Mouse (Mus musculus) erythroid progenitor cell, adult 5-6 weeks (primary cell): Measurements from ENCODE around the gene Mitf. TPM values are rescaled to one million over a fixed set of nuclear protein-coding genes. Genes with fewer than 3 reads are reported as not detected.

Experiments used
- ATAC-seq: replicated peaks from 2 replicates; pipeline ENCODE4 v1.8.0; 2016; ENCODE audit warnings: moderate number of reproducible peaks, mild to moderate bottlenecking, moderate TSS enrichment, inconsistent platforms; ENCODE audit not compliant: poor library complexity, low FRiP score, severe bottlenecking
- total RNA-seq, 2 experiments: library from RNA; stranded (forward) in 1 of 2; stranded (reverse) in 1 of 2; fragments of 150-400 nt in 1 of 2; fragments of 186-747, 209-891 nt in 1 of 2; gene quantifications; 2 replicates each; pipeline versions ENCODE4 v1.2.3 to v1.2.4; 2015 to 2017; ENCODE audit warnings: low replicate concordance in 2 of 2

Mitf gene
- total RNA-seq, 2 experiments from 2014 or later: 3.6 TPM; not detected in 1

DNA sequence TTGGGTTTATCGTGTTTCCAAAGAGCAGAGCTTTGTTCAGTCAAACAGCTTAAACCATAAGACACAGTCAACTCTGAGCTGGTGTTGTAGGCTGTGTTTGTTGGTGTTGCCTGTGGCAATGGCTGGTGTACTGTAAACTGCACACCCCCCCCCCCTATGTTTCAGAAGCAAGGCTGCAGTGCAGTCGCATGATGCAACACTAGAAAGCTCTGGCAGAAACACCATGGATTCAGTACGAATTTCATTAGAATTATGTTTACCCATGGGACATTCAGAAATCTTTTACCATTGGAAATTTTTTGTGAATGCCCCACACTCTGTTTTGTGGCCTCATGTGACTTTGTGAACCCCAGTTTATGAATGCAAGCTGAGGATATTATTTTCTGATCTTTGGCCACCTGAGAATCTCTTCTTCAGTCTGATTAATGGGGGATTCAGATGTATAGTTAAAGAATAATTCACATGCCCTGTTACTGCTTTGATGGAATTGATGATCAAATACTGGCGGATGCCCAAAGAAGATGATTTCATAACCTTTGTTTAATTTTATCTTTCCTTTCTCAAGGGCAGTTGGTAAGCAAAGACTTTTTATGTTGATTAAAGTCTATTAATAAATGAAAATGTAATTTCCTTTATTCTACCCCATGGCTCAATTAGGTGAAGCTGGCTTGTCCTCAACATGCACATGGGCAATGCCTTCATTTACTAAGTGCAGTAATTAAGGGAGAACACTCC is 64.6 kb downstream of the Mitf start:
- no peak for ATAC-seq

DNA sequence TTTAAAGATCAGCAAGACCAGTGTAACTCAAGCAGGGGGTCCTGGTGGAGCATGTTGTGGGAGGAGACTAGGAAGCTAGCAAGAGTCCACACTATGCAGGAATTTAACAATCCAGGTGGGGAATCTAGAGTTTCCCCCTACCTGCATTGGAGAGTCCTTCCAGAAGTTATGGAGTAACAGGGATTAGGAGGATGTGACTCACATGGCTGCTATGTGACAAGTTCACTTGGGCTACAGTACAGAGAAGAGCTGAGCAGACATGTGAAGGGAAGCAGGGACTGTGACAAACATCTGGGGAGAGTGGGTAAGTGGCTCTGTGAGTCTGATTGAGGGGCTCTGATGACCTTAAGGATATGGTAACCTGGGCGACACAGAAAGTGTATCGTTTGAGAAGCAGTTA is 66.2 kb downstream of the Mitf start:
- ATAC-seq: no peak

DNA sequence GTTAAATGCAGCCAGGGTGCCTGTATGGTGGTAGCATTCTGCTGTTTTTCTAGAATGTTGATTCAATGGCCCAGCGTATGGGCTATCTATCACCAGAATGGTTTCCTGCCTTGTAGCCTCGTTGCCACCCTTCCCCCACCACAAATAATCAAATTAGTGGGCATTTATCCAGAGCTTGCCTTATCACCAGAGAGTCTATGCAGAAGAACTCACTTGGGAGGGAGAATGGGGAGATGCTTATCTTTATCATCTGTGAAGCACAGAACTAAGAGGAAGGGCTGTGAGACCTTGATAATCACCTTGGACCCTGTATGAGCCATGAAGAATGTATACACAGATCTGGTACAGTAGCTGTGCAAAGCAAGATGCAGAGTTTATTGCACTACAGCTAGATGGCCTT is 70.1 kb downstream of the Mitf start:
- ATAC-seq: no peak

DNA sequence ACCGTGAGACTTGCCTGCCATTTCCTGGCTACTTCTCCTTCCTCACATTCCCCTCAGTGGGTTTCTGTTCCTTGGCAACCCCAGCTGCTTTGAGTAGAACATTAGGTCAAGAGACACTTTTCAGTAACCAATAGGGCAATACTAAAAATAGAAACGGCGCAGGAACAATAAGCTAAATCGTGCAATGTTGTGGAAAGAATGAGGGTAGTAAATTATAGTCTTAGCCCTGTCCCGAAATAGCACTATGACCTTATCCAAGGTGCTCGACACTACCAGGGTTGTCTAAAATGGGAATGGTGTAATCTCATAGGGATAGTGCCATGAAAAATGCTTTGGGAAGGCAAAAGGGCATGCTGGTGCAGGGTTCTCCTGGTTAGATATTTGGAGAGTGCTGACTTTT is 70.6 kb downstream of the Mitf start:
- no peak for ATAC-seq

DNA sequence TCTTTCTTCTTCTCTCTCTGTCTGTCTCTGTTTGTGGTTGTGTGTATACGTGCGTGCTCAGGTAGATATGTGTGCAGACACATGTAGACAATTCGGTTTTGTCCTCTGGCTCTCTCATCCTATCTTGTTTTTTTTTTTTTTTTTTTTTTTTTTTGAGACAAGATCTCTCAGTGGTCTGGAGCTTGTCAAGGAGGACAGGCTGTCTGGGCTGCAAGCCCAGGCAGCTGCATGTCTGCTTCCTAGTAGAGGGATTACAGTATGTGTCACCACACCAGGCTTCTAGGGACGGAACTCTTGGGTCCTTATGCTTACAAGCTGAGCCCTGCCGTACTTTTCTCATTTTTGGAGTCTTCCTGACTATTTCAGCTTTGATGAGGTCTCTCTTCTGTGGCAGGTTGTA is 73.5 kb downstream of the Mitf start:
- no peak for ATAC-seq

DNA sequence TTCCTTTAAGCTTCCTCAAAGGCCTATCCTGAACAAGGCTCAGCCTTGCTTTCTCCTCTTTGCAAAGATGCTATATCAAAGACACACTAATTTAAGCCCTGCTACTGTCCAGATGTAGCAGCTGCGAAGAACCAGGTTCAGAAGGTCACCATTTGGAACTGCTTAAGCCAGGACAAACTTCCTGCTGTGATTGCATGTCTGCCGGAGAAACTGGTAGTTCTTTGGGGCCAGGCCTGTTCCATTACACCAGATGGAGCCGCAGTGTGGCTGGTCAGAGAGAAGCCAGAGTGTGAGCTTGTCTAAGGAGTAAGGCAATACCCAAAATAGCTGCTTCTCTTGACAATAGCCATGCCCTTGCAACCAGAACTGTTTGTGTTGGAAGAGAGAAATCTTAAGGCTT is 75.1 kb downstream of the Mitf start:
- ATAC-seq: no peak

DNA sequence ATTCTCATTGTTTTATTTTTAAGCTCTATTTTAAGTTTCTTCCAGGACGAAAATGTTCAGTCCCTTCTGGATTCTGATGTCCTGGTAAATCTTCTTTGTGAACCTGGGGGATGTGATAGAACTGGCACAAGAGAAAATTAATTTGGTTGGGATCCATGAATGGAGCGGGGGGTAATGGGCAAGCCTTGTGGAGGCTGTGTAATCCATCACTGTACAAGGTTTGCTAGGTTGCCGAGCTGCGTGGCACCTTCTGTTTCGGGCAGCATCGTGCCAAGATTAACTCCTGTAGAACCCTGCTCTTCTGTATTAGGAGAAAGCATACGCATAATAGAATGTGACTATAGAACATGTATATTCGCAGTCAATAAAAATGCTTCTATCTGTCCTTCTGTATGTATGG is 76.1 kb downstream of the Mitf start:
- ATAC-seq: no peak

DNA sequence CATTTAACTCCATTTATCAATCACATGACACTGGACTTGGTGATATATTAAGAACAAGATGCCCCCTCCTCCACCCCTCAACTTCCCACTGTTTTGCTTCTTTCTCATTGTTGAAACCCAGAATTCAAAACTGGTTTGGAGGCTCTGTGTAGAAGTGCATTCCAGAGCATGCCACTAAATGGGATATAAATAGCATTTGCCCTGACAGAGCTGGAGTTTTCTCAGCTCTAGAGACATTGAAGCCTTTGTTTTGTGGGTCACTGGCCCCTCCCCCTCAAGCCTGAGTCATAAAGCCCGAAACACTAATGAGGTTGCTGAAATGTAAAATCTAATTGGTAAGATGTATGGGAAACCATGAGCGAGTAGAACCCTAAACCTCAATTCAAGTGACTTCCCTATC is 76.6 kb downstream of the Mitf start:
- ATAC-seq: no peak

DNA sequence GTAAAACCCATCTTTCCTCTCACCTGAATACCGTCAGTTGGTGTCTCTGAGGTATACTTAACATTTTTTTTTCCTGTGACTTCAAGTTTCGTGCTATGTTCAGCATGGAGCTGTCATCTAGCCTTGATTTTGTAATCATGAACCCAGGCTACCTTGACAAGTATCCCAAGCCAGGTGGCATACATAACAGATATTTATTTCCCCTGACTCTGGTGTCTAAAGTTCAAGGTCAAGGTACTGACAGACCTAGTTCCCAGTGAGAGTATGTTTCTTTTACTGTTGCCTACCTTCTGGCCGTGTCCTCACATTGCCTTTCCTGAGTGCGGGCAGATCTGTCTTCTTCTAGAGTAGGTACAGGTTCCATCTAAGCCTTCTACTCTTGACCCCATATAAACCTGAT is 78.1 kb downstream of the Mitf start:
- no peak for ATAC-seq

DNA sequence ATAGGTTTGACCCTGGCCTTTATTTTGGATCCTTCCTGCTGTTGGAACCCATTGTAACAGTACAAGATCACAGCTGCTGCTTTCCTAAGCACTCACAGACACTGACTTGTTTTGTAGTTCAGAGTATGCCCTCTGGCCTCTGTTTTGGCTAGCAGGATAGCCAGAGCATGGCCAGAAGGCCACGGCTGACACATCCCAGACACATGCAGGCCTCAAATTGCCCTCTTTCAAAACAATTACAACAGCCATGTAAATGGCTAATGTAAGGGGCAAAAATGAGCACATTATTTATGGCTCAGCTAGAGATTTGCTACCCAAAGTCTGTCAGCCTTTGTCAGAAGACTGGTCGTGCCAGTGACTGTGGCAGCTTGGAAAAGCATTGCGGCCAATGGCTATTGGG is 78.8 kb downstream of the Mitf start:
- no peak for ATAC-seq

DNA sequence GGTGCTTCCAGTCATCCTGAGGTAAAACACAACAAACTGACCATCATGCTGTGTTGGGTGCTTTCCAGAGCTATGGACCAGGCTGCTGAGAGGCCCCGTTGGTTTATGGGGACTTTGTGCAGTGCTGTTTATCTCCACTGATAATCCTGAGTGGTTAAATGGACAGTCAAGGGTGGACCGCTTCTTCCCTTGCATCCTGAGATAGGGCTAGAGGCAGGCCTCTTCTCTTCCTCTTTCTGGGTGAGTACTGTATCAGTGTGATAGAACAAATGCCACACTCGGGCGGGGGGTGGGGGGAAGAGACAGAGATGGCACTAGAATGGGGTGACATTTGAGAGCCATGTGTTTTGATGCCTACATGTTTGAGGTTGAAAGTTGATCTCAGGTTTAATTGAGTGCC is 81.0 kb downstream of the Mitf start:
- no peak for ATAC-seq

DNA sequence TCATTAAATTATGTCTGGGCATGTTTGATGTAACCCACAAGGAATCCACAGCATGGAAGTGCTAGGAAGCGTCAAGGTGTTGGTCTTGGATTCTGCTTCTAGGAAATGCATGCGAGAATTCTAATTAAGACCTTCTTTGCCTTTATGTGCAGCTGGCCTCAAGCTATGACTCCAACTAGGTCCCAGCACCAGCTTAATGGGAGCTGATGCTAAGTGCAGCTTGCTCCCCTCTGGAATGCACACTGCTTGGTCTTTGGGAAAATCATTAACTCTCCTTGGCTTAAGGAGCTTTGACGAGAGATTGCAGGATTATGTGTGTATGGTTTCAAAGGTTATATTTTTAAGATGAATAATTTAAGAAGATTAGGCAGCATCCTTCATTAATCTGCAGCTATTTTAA is 81.7 kb downstream of the Mitf start:
- no peak for ATAC-seq

DNA sequence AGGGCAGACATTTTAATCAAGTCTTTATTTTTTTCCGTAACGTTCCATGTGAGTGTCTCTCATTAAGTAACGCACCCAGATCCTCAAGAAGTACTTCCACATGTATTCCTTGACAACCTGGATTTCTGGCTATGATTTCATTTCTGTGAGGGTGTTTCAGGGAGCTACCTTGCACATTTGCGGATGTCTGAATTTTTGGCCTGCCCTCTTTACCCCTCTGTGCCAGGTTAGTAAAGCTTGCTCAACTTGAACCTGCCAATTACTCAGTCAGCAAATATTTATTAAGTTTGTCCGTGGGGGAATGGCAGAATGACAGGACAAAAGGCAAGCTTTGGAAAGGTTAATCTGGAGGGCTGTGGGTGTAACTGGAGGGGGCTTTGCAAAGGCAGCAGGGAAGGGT is 86.7 kb downstream of the Mitf start:
- no peak for ATAC-seq

DNA sequence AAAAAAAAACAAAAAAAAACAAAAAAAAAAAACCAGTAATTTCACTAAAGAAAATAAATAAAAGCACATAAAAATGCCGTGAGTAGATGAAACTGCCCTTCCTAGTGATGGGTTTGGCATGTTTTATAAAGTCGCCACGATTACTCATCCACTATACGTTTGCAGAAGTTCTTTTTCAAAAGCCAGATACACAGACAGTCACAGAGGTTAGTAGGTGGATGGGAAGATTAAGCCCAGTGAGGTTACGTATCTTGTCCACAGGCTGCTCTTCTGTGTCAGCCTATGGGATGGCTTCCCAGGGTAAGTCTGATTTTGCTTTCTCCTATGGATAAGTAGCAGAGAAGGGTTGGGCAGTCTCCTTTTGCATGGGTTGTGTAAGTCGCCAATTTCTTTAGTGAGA is 90.3 kb downstream of the Mitf start:
- ATAC-seq: no peak

DNA sequence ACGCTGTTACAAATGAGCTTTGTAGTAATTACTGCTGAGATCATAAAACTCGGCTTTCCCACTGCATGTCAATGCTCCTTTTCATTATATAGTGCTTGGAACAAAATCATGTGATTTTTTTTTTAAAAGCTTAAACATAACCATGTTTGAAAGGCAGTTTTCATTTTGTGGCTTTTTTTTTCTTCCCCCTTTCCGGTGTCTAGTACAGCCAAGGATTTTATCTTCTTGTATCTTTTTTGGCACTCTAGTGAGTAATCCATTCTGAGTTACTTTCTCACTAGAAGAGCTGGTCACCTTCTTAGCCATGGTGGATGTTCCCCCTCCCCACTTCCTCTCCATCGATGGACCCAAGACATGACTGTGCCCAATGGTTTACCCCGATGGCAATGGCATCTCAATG is 91.2 kb downstream of the Mitf start:
- ATAC-seq: no peak

DNA sequence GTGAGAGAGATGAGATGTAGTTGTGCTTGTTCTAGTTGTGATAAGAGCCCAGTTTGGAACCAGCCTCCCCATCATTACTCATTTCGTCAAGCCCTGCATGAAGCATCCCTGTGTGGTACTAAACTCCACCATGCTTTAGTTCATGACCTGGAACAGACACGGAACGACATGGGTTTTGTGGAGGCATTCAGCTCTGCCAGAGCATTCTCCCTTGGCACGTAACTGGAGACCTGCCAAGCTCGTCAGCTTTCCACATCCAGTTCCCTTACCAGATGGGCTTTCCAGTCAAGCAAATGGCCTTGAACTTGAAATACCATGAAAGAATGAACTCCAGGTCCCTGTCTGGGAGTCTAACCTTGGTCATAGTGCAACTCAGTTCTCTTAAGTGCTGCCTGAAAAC is 94.7 kb downstream of the Mitf start:
- no peak for ATAC-seq

DNA sequence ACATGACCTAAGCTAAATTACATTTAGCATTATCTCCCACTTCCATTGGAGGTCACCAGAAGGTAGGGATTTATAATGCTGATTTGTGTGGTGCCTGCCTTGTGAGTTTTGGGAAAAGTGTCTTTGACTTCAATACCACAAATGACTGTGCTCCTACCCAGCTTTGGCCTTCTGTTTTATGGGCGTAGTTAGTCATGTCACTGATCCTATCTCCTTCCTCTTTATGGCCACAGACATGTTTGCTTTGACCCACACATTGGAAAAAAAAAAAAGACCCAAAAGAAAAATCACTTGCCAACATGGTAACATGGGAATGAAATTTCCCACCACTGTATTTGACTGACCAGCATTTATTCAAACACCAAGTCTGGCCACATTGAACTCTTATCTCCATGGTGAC is 95.4 kb downstream of the Mitf start:
- no peak for ATAC-seq

DNA sequence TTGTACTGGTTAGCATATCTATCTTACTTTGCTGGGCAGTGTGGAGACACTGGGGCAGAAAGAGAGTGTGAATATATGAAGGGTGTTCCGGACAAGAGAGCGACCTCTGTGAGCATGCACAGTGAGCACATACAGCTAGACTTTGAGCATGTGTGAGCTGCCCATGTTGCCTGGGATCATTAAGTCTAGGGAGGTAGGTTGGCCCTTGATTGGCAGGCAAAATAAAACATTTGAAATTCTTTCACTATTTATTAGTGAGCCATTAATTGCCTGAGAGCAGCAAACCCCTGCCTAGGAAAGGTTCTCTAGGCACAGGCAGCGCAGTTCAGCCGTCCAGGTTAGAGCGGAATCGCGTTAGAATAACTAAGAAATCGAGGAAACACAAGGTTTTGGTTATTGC is 107.9 kb downstream of the Mitf start:
- no peak for ATAC-seq

DNA sequence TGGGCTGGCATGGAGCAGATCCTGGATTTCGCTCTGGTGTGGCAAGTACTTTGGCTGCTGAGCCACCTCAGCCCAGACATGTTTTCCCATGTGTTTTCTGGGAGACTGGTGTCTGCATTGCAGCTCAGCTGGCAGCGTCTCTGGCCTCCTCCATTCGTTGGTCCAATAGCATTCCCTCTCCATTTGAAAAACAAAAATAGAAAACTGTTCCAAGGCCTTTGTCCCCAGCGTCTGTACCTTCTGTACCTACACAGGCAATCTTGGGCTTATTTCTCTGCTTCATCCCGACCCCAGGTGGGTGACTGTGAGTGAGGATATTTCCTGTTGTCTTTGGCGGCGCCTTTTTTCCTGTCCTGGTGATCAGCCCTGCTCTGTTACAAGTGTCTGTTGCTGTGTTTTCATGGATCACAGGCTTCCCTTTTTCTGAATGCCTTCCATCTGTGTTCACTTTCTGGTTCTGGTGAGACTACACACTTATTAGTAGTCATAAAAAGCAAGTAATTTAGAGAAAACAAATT is 109.6 kb downstream of the Mitf start:
- no peak for ATAC-seq

DNA sequence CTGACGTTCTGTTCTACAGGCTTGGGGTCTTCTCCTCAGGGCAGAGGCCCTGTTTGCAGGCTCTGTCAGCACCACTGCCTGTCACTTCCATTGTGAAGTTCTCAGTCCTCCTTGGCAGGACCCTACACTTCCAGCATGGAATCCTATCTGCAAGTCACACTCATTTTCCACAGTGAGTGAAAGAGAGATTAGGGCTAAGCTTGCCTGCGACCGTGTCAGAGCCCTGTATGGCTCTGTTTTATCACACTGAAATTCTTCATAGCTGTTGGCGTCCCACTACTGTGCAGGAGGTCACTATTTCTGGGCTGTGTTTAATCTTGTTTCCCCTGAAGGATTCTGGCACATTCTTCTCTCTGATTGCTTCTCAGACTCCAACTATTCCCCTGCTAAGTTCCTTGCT is 111.2 kb downstream of the Mitf start:
- ATAC-seq: no peak

DNA sequence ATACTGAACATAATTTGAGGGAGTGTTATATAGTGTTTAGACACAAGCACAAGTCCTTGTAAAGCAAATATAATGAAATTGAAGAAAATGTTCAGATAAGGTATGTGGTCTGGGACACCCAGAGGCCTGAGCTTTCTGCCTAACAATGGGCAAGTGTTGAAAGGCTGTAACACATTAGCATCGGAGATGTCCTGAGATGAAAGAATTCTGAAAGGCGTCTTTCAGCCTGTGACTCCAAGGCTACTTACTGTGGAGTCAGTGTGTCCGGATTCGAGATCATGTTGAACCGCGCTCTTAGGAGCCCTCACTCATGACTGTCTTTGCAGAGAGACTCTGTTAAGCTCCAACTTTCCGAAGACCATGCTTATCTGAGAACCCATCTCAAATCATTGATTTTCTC is 111.6 kb downstream of the Mitf start:
- no peak for ATAC-seq

DNA sequence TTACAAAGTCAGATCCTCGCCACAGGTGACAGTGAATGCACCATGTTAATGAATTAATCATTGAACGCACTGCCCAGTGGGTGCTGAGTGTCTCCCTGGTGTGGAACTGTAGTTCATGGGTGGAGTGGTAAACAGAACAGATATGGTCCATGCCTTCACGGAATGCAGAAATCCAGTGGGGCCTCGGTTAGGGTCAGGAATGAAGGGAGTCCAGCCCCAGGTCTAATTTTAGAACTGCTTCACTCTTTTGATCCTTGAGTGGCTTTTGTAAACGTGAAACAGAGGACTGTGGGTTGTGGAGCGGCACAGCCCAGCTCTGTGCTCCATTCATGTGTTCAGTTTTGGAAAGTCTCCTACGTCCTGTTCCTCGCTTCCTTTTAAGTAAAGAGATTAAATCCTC is 112.4 kb downstream of the Mitf start:
- no peak for ATAC-seq
